Mouse (Mus musculus) brown adipose tissue, adult 24 weeks (tissue): ENCODE data around the gene Sgce. TPM values are rescaled to one million over a fixed set of nuclear protein-coding genes. Genes with fewer than 3 reads are reported as not detected.

Experiments used
- H3K27ac ChIP-seq: fragments of 200-500 bp; replicated peaks from 2 replicates; pipeline ENCODE4 v1.5.1; 2012; ENCODE audit warnings: low read depth, mild to moderate bottlenecking, low read length
- H3K4me1 ChIP-seq: fragments of 200-500 bp; 2 replicates; pipeline ENCODE4 v1.6.1; 2012; ENCODE audit warnings: low read length, mixed read lengths; ENCODE audit not compliant: control insufficient read depth, insufficient read depth, insufficient read length
- H3K4me3 ChIP-seq: fragments of 200-500 bp; 2 replicates; pipeline ENCODE4 v1.5.1; 2012; ENCODE audit warnings: low read depth, mild to moderate bottlenecking, low read length, moderate library complexity; ENCODE audit not compliant: insufficient read depth
- polyA plus RNA-seq: library from polyadenylated mRNA; stranded (reverse); fragments of >200 nt; gene quantifications from 2 replicates; pipeline ENCODE4 v1.2.4, GENCODE M21; 2012; ENCODE audit not compliant: missing spikeins, insufficient read depth, insufficient read length

Sgce gene
- polyA plus RNA-seq, 1 experiment = 41.2 TPM

DNA sequence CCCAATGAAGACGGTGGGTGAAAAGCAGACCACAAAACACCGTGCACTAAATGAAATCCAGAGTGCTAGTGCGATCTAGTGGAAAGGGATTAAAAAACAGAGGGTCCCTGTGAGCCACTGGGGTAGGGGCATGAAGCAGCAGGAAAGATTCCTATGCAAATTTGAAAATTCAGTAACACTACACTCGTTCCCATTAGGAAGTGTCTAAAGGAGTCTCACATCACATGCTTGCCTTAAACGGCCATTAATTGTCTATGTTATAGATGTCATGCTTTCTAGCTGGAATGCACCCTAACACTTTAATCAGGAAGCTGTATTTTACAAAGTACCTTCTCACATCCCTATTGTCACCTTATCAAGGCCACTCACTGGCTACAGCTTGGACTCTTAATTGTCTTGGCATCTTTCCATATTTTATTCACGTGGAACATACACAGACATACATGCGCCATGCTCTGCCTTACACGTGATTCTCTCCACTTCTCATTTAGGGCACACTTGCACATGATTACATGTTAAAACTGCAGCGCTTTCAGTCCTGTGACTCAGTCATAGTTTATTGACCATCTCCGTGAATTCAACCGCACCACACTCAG lies 8.9 kb downstream of the Sgce start:
- Histone ChIP-seq H3K4me3 (no peak overlapping the region), H3K4me1 (no peaks in the 10 kb centered on the region), H3K27ac (no peak overlapping the region)

- no peak overlapping the region for H3K4me3 ChIP-seq
- H3K4me1 ChIP-seq = no peaks in the 10 kb centered on the region
- H3K27ac ChIP-seq = no peak overlapping the region
Measured at GRCm38 (mm10) chr6:4736372-4736771, 10.6 kb downstream of the Sgce start.

- no peaks in the 10 kb centered on the region for H3K4me1 ChIP-seq
- H3K4me3 ChIP-seq = no peak overlapping the region
- H3K27ac ChIP-seq = no peak overlapping the region
Measured at GRCm38 (mm10) chr6:4733208-4733607, 13.8 kb downstream of the Sgce start.

DNA sequence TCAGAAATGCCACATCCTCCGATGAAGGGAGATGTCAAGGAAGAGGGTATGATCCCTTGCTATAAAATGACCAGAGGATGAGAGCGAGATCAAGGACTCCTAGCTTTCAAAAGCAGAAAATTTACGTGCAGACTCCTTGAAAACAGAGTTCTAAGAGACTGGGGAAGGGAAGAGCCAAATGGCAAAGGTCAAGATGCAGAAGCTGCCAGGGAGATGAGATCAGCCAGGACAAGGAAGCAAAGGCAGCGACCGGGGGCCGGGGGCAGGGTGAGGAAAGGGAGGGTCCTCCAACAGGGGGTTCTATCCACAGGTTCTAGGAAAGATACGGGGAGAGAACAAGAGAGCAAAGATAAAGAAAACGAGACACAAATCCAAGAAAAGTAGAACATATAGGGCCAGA lies 15.3 kb downstream of the Sgce start:
- H3K27ac ChIP-seq = no peak overlapping the region
- H3K4me1 ChIP-seq = no peaks in the 10 kb centered on the region
- no peak overlapping the region for H3K4me3 ChIP-seq

DNA sequence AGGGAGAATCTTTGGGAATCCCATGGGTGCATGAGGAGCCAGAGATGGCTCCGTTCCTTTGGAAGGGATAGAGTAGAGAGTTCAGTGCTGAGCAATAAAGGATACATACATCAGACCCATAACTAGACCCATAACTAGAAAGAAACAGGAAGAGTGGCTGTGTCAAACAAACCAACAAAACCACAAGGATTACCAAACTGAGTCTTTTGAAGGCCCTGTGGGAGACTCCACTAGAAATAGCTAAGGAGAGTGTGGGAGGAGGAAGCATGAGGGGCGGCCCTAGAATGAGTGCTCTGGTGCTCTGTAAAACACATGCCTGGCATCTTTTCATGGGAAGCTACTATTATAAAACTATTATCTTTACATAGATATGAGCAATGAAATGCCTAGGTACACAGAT lies 18.7 kb downstream of the Sgce start:
- no peaks in the 10 kb centered on the region for H3K4me1 ChIP-seq
- no peak overlapping the region for H3K4me3 ChIP-seq
- no peak overlapping the region for H3K27ac ChIP-seq

DNA sequence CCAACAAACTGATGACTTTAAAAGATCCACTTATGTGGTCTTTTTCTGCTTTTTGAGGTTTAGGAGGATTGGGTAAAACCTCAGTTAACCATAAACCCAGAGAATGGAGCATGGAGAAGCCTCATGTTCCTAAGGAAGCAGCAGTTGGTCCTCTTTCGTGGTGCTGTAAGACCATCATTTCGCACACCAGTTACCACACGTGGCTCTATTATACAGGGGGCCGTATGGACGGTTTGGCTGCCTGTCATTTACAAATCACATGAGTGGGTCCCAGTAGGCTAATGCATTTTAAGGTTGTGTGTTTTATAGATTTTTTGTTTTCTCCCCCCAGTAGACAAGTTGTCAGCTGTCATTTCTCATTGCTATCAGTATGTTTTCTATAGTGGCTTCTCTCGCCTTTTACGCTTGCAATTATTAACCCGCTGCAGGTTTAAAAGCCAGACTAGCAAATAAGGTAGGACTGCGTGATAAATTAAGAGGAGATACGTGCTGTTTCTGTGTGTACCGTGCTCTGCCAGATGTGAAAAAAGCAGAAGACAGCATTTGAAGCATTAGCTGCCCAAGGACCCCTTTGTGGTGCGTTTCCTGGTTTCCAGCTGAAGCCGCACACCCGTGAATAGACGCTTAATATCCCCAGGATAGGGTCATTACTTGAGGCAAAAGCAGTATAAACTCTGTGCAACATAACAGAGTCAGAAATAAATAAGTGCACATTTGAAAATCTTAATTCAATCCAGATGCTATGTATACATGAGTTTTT lies 22.8 kb downstream of the Sgce start:
- H3K4me3 ChIP-seq = no peak overlapping the region
- H3K4me1 ChIP-seq = no peaks in the 10 kb centered on the region
- no peak overlapping the region for H3K27ac ChIP-seq

GRCm38 (mm10) chr6:4722739-4723138 lies 24.3 kb downstream of the Sgce start:
- no peak overlapping the region for H3K4me3 ChIP-seq
- no peak overlapping the region for H3K27ac ChIP-seq
- no peaks in the 10 kb centered on the region for H3K4me1 ChIP-seq

- no peak overlapping the region for H3K27ac ChIP-seq
- H3K4me3 ChIP-seq = no peak overlapping the region
- no peaks in the 10 kb centered on the region for H3K4me1 ChIP-seq
Measured at GRCm38 (mm10) chr6:4722142-4722541, 24.9 kb downstream of the Sgce start.

- H3K4me3 ChIP-seq = no peak overlapping the region
- no peak overlapping the region for H3K27ac ChIP-seq
- no peaks in the 10 kb centered on the region for H3K4me1 ChIP-seq
Measured at GRCm38 (mm10) chr6:4717344-4717743, 29.7 kb downstream of the Sgce start.

GRCm38 (mm10) chr6:4716171-4716570 lies 30.8 kb downstream of the Sgce start:
- Histone ChIP-seq H3K27ac (no peak overlapping the region), H3K4me1 (no peaks in the 10 kb centered on the region), H3K4me3 (no peak overlapping the region)

DNA sequence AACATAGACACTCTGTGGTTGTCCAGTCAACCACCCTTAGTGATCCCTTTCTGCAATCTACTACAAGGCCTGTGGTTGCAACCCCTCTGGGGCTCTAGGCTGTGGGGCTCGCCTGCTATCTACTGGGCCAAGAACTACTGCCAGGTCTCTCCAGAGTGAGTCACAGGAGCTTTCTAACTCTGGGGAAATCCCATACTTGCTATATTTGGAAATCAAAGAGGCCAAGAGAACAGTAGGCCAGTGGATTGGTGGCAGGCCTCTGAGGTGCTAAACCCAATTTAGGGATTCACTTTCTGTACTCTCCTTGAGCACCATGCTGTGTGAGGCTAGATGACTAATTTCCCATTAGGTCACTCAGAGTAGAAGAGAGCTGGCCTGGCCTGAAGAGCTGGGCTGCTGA lies 38.0 kb downstream of the Sgce start:
- no peak overlapping the region for H3K27ac ChIP-seq
- H3K4me3 ChIP-seq = no peak overlapping the region
- no peaks in the 10 kb centered on the region for H3K4me1 ChIP-seq

DNA sequence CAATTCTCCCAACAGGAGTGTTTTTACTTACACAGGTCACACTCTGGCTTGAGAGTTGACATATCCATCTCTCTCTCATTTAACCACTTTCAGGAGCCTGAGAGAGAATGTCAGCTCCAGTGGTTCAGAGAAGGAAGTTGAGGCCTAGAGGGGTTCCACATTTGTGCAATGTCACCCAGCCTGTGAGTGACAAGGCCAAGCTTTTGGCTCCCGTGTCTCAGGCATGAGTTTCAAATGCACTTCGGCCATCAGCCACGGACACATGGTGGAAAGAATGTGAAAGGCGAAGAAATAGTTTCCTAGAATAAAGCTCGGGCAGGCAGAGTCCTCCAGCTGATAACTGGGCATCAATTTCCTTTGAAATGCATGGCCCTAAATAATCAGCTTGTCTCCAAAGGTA lies 40.6 kb downstream of the Sgce start:
- no peaks in the 10 kb centered on the region for H3K4me1 ChIP-seq
- no peak overlapping the region for H3K4me3 ChIP-seq
- no peak overlapping the region for H3K27ac ChIP-seq

GRCm38 (mm10) chr6:4703908-4704307 lies 43.1 kb downstream of the Sgce start:
- Histone ChIP-seq H3K27ac (no peak overlapping the region), H3K4me3 (no peak overlapping the region), H3K4me1 (no peaks in the 10 kb centered on the region)

DNA sequence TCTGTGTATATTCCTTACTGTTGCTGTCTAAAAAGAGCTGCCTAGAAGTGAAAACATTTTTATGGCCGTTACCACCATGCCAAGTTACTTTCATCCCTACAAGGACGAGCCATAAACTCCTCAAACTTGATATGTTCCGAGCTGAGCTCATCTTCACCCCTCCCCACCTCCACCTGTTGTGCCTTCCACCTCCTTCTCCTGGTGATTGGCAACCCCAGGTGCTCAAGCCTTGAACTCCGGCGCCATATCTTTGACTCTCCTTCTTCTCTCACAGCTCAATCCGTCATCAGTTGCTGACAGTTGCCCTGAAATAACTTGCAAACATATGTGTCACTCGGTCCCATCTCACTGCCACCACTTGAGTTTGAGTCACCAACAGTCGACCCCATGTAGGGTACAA lies 45.4 kb downstream of the Sgce start:
- H3K4me3 ChIP-seq = no peak overlapping the region
- H3K27ac ChIP-seq = no peak overlapping the region
- no peaks in the 10 kb centered on the region for H3K4me1 ChIP-seq

- Histone ChIP-seq H3K4me1 (no peaks in the 10 kb centered on the region), H3K27ac (no peak overlapping the region), H3K4me3 (no peak overlapping the region)
Measured at GRCm38 (mm10) chr6:4695778-4696177, 51.2 kb downstream of the Sgce start.

DNA sequence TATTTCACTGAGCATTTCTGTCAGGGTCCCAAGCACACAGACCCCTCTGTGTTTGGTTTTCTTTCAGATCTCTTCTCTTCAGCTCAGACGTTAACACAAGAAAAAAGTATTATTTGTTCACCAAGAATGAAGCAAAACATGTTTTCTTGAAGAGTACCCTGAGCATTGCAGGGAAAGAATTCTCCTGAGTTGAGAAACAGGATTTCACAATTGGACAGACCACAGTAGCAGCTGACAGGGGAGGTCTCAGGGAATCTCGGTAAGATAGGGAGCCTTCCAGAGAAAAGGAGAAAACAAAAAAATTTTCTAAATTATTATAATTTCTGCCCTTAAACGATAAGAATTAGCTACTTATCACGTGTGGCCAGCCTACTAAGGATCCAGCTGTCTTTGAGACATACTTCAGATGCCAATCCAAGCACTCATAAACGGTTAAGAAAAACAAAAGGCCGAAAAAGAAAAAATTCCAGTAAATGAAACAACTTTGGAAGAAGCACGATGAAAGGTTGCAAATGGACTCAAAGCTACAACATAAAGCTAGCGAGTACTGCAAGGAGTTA lies 52.3 kb downstream of the Sgce start:
- Histone ChIP-seq H3K4me1 (no peaks in the 10 kb centered on the region), H3K4me3 (no peak overlapping the region), H3K27ac (no peak overlapping the region)
